Mouse (Mus musculus) embryonic fibroblast, embryonic 13.5 days (primary cell): ENCODE data around the gene Ssr1. TPM values are rescaled to one million over a fixed set of nuclear protein-coding genes. Genes with fewer than 3 reads are reported as not detected.

Experiments
- H3K27ac ChIP-seq: 2 replicates; pipeline ENCODE4 v1.5.1; 2012; ENCODE audit warnings: low read length, control low read depth, inconsistent platforms; ENCODE audit not compliant: insufficient read depth
- H3K4me1 ChIP-seq: 2 replicates; pipeline ENCODE4 v1.6.1; 2011; ENCODE audit warnings: low read length; ENCODE audit not compliant: control insufficient read depth, insufficient read depth
- H3K4me3 ChIP-seq: 2 replicates; pipeline ENCODE4 v1.5.1; 2011; ENCODE audit warnings: mild to moderate bottlenecking, control low read depth, low read length; ENCODE audit not compliant: insufficient read depth
- CTCF ChIP-seq: IDR thresholded peaks from 2 replicates; pipeline ENCODE4 v1.5.1; 2011; ENCODE audit warnings: mild to moderate bottlenecking, control low read depth, low read length, moderate library complexity, borderline replicate concordance; ENCODE audit not compliant: insufficient read depth
- POLR2A ChIP-seq: IDR thresholded peaks from 2 replicates; pipeline ENCODE4 v1.6.1; 2011; ENCODE audit warnings: low read depth, mild to moderate bottlenecking, control low read depth, low read length, moderate library complexity
- polyA plus RNA-seq: library from polyadenylated mRNA; stranded (reverse); fragments of >200 nt; gene quantifications from 2 replicates; pipeline ENCODE4 v1.2.4, GENCODE M21; 2011; ENCODE audit warnings: low read depth; ENCODE audit not compliant: missing spikeins, insufficient read length

The Ssr1 gene
- polyA plus RNA-seq, 1 experiment: 311 TPM

- TF ChIP-seq POLR2A (no peak), CTCF (no peak)
- Histone ChIP-seq H3K4me3 (no peak overlapping the region), H3K4me1 (no peaks in the 10 kb centered on the region), H3K27ac (no peak overlapping the region)
These were observed 39.7 kb downstream of the Ssr1 start for GRCm38 (mm10) chr13:37954318-37954717.

DNA sequence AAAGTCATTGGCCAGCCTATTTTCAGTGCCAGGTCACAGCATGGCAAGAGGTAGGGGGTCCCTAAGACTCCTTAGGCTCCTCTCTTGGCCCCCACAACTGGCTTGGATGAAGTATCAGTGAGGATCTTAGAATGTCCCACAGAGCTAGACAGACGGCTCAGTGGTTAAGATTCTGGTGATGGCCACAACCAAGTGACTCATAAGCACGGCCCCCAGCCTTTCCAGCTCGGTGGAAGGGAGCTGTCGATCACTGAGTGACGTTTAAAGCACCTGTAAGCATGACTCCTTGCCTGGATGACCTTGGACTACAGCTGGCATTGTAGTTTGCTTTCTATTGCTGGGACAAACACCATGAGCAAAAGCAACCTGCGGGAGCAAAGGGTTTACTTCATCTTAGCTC, 41.0 kb downstream of the Ssr1 start:
- H3K27ac ChIP-seq: no peak overlapping the region
- H3K4me1 ChIP-seq: no peaks in the 10 kb centered on the region
- H3K4me3 ChIP-seq: no peak overlapping the region
- TF ChIP-seq CTCF (no peak), POLR2A (no peak)

- no peak overlapping the region for H3K27ac ChIP-seq
- no peak overlapping the region for H3K4me3 ChIP-seq
- peaks cover 7% of the 10 kb centered on the region; the same call in 1 of the 2 replicates for H3K4me1 ChIP-seq
- TF ChIP-seq CTCF: peak; percentile 81
- TF ChIP-seq POLR2A: no peak
These were observed 47.3 kb downstream of the Ssr1 start for GRCm38 (mm10) chr13:37946734-37947133.

DNA sequence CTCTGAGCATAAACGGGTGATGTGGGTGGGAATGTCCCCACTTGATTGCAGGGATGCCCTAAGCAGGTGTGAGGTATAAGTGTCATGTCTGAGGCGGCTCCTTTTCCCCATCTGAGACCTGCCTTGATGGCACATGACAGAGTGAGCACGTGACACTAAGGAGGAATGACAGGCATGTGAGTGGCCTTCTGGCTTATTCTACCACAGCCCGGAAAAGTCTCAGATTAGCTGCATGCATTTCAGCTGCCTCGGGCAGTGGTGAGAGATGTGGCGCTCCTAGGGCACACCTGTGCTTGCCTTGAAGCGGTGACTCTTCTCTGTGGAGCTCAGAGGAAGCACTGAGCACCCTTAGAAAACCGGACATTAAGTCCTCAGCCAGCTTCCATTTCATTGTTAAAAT, 48.6 kb downstream of the Ssr1 start:
- no peak for TF ChIP-seq POLR2A
- no peak for TF ChIP-seq CTCF
- Histone ChIP-seq H3K27ac (no peak overlapping the region), H3K4me1 (peaks cover 7% of the 10 kb centered on the region; the same call in 1 of the 2 replicates), H3K4me3 (no peak overlapping the region)

- H3K27ac ChIP-seq: no peak overlapping the region
- TF ChIP-seq POLR2A (no peak), CTCF (no peak)
- peaks cover 7% of the 10 kb centered on the region; the same call in 1 of the 2 replicates for H3K4me1 ChIP-seq
- no peak overlapping the region for H3K4me3 ChIP-seq
These were observed 49.7 kb downstream of the Ssr1 start for GRCm38 (mm10) chr13:37944306-37944705.

DNA sequence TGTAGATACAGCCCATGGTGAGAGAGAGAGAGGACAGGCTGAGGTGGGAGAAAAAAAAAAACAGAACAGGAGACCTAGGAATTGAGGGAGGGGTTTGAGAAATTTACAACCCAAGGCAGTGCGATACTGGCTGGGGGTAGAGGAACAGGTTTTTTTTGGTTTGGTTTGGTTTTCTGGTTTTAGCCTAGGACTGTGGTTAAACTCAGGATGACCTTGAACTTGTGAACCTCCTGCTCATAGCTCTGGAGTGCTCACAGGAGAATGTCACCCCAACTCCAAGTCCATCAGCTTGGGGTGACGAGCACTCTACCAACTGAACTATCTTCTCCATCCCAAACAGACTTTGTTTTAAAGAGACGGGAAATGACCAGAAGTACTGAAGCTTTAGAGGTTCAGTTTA, 50.6 kb downstream of the Ssr1 start:
- Histone ChIP-seq H3K27ac (no peak overlapping the region), H3K4me3 (no peak overlapping the region), H3K4me1 (peaks cover 7% of the 10 kb centered on the region; the same call in 1 of the 2 replicates)
- TF ChIP-seq POLR2A: no peak
- TF ChIP-seq CTCF: no peak

DNA sequence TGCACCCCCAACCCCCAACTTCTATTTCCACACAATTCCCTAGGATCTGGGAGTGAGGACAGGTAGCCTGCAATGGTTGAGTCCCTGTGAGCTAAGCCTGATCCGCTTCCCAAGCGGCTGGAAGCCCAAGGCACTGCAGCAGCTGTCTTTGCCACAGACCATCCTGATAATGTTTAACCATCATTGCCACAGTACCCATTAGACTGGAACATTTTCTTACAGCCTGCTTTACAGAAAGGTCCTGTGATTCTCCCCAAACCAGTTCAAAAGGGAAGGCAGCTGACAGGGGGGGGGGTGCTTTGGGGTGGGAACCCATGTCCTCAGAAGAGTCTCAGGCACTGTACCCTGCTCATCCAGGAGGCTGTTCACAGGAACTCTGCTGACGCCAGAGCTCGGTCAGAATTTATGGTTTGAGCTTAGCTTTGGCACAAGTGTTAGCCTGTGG, 51.1 kb downstream of the Ssr1 start:
- Histone ChIP-seq H3K27ac (no peak overlapping the region), H3K4me3 (no peak overlapping the region), H3K4me1 (peaks cover 7% of the 10 kb centered on the region; the same call in 1 of the 2 replicates)
- TF ChIP-seq POLR2A (no peak), CTCF (no peak)

GRCm38 (mm10) chr13:37941950-37942886, 51.8 kb downstream of the Ssr1 start:
- Histone ChIP-seq H3K4me3 (no peak overlapping the region), H3K27ac (no peak overlapping the region), H3K4me1 (peaks cover 7% of the 10 kb centered on the region; the same call in 1 of the 2 replicates)
- TF ChIP-seq POLR2A: no peak
- no peak for TF ChIP-seq CTCF

GRCm38 (mm10) chr13:37941138-37941645, 52.8 kb downstream of the Ssr1 start:
- H3K4me3 ChIP-seq: no peak overlapping the region
- H3K27ac ChIP-seq: no peak overlapping the region
- peaks cover 3% of the 10 kb centered on the region; the same call in 1 of the 2 replicates for H3K4me1 ChIP-seq

GRCm38 (mm10) chr13:37940649-37941048, 53.4 kb downstream of the Ssr1 start:
- Histone ChIP-seq H3K4me3 (no peak overlapping the region), H3K27ac (no peak overlapping the region), H3K4me1 (0 out of 2 replicates have a peak, but pooled peaks cover 2% of the 10 kb centered on the region)
- TF ChIP-seq POLR2A (no peak), CTCF (no peak)

More at GRCm38 (mm10) chr13:37941138-37941645, 52.8 kb downstream of the Ssr1 start:
- TF ChIP-seq POLR2A: no peak
